Mouse (Mus musculus): ENCODE measurements around the gene Ube2z. TPM values are rescaled to one million over a fixed set of nuclear protein-coding genes. Genes with fewer than 3 reads are reported as not detected.

Gene Ube2z
- polyA plus RNA-seq, 2 experiments, result 10.7 to 15.7 TPM

DNA sequence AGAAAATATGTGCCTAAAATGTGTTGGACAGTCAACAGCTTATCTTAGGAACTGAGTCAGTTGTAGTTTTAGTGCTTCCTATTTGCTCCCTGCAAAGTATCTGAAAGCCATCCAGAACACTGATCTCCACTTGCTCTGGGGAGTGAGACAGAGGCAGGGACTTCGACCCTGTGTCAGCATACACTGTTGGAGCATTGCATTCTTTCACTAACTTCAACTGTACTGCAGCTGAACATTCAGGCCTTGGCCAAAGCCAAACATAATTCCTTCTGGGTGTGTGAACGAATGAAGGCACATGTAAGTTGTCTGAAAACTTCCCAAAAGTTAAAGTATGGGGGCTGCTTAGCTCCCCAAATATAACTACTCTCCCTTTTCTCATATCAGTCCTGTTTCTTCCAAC lies 18.4 kb downstream of the Ube2z start:
- no peak overlapping the region; the same call in 1 of the 2 replicates for H3K27ac ChIP-seq
- H3K36me3 ChIP-seq (replicated peaks; ENCODE audit: control insufficient read depth, insufficient read depth, low read depth), result peaks cover 59% of the 10 kb centered on the region
- no peak overlapping the region for H3K4me3 ChIP-seq (ENCODE audit: insufficient read depth in 1 of 2, low read depth in 2 of 2, low read length in 2 of 2)
- no peaks in the 10 kb centered on the region for H3K4me1 ChIP-seq (replicated peaks; ENCODE audit: control insufficient read depth in 2 of 2, insufficient read depth in 2 of 2, low read length in 1 of 2)
- ATAC-seq (ENCODE audit: insufficient read depth), result no peak
- TF ChIP-seq CTCF (IDR thresholded peaks at IDR 0.05; ENCODE audit: low read depth) (no peak), EP300 (IDR thresholded peaks at IDR 0.05; ENCODE audit: low read depth) (no peak)
- DNase-seq (ENCODE audit: low read depth in 3 of 3, low spot score in 3 of 3), result no peak
- WGBS (ENCODE audit: insufficient replicate concordance), result 65% methylated on average over 2 of the region's 2 CpGs
- H3K9ac ChIP-seq (replicated peaks), result no peak overlapping the region
- H3K9me3 ChIP-seq (ENCODE audit: control insufficient read depth, low read length), result no peaks in the 10 kb centered on the region
- H3K4me2 ChIP-seq (ENCODE audit: low read depth), result no peak overlapping the region
- H3K27me3 ChIP-seq (ENCODE audit: control insufficient read depth, insufficient read depth, low read length), result no peaks in the 10 kb centered on the region

DNA sequence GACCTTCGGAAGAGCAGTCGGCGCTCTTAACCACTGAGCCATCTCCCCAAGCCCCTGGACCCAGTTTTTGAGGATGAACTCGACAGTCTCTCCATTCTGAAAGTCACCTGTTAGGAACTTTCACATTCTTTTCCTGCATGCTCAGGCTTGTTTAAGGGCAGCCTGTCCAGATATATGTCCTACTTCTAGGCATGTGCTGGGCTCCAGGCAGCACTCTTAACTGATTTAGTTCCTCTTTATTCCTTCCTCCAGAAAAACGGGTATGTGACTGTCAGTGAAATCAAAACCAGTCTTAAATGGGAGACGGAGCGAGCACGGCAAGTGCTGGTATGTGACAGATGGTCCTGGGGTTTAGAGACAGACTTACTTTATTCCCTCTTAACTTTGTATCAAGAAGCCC lies 19.2 kb downstream of the Ube2z start:
- Histone ChIP-seq H3K4me1 (replicated peaks; ENCODE audit: control insufficient read depth in 2 of 2, insufficient read depth in 2 of 2, low read length in 1 of 2) (no peaks in the 10 kb centered on the region), H3K27ac (no peak overlapping the region), H3K36me3 (replicated peaks; ENCODE audit: control insufficient read depth, insufficient read depth, low read depth) (peaks cover 54% of the 10 kb centered on the region), H3K4me2 (ENCODE audit: low read depth) (no peak overlapping the region), H3K27me3 (ENCODE audit: control insufficient read depth, insufficient read depth, low read length) (no peaks in the 10 kb centered on the region), H3K9ac (replicated peaks) (no peak overlapping the region), H3K9me3 (ENCODE audit: control insufficient read depth, low read length) (no peaks in the 10 kb centered on the region), H3K4me3 (ENCODE audit: insufficient read depth in 1 of 2, low read depth in 2 of 2, low read length in 2 of 2) (no peak overlapping the region)
- 73% methylated on average over 8 of the region's 8 CpGs for WGBS (ENCODE audit: insufficient replicate concordance)
- TF ChIP-seq CTCF (IDR thresholded peaks at IDR 0.05; ENCODE audit: low read depth) (no peak), EP300 (IDR thresholded peaks at IDR 0.05; ENCODE audit: low read depth) (no peak)
- no peak for DNase-seq (ENCODE audit: low read depth in 3 of 3, low spot score in 3 of 3)
- no peak for ATAC-seq (ENCODE audit: insufficient read depth)

DNA sequence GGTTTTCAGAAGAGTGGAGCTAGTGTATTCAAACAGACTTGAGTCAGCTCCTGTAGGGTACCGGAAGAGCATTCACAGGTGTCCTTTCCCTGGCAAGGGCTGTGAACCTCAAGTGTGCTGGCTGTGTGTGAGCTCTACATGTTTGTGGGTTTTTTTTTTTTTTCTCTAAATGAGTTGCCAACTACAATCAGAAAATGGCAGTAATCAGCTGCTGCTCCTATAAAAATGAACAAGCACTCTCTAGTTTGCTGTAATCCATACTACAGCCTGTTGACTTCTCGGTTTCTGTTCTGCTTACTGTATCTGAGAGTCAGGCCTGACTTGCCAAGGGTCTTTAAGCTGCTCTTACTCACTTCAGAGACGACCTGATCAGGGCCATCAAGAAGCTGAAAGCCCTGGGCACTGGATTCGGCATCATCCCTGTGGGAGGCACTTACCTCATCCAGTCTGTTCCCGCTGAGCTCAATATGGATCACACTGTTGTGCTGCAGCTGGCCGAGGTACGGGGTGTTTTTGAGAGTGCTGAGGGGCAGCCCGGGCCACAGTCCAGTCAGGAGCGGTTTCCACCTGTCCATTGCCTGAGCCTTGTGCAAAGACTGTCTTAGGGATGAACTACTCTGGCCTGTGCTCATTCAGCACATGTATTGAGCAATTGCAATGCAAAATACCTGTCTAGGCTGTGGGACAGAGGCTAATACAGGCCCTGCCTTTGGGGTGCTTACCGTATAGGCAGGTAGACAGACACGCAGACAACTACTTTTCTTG lies 20.2 kb downstream of the Ube2z start:
- DNase-seq (ENCODE audit: low read depth in 3 of 3, low spot score in 3 of 3) (no peak), ATAC-seq (ENCODE audit: insufficient read depth) (no peak)
- H3K36me3 ChIP-seq (replicated peaks; ENCODE audit: control insufficient read depth, insufficient read depth, low read depth), result peaks cover 43% of the 10 kb centered on the region
- TF ChIP-seq EP300 (IDR thresholded peaks at IDR 0.05; ENCODE audit: low read depth), result no peak
- no peak for TF ChIP-seq CTCF (IDR thresholded peaks at IDR 0.05; ENCODE audit: low read depth)
- H3K27me3 ChIP-seq (ENCODE audit: control insufficient read depth, insufficient read depth, low read length), result no peaks in the 10 kb centered on the region
- no peak overlapping the region for H3K4me3 ChIP-seq (ENCODE audit: insufficient read depth in 1 of 2, low read depth in 2 of 2, low read length in 2 of 2)
- 88% methylated on average over 11 of the region's 11 CpGs for WGBS (ENCODE audit: insufficient replicate concordance)
- no peaks in the 10 kb centered on the region for H3K4me1 ChIP-seq (replicated peaks; ENCODE audit: control insufficient read depth in 2 of 2, insufficient read depth in 2 of 2, low read length in 1 of 2)
- no peak overlapping the region for H3K27ac ChIP-seq
- no peak overlapping the region for H3K4me2 ChIP-seq (ENCODE audit: low read depth)
- no peak overlapping the region for H3K9ac ChIP-seq (replicated peaks)
- no peaks in the 10 kb centered on the region for H3K9me3 ChIP-seq (ENCODE audit: control insufficient read depth, low read length)

- WGBS (ENCODE audit: insufficient replicate concordance), result 26% methylated on average over 1 of the region's 1 CpGs
- Histone ChIP-seq H3K4me2 (ENCODE audit: low read depth) (no peak overlapping the region), H3K4me1 (replicated peaks; ENCODE audit: control insufficient read depth in 2 of 2, insufficient read depth in 2 of 2, low read length in 1 of 2) (peaks cover 14 to 23% of the 10 kb centered on the region in 2 experiments), H3K27ac (no peak overlapping the region), H3K9me3 (ENCODE audit: control insufficient read depth, low read length) (no peaks in the 10 kb centered on the region), H3K9ac (replicated peaks) (no peak overlapping the region), H3K4me3 (ENCODE audit: insufficient read depth in 1 of 2, low read depth in 2 of 2, low read length in 2 of 2) (no peak overlapping the region), H3K27me3 (ENCODE audit: control insufficient read depth, insufficient read depth, low read length) (no peaks in the 10 kb centered on the region), H3K36me3 (replicated peaks; ENCODE audit: control insufficient read depth, insufficient read depth, low read depth) (peaks cover 15% of the 10 kb centered on the region; the same call in 1 of the 2 replicates)
- TF ChIP-seq CTCF (IDR thresholded peaks at IDR 0.05; ENCODE audit: low read depth), result no peak
- TF ChIP-seq EP300 (IDR thresholded peaks at IDR 0.05; ENCODE audit: low read depth), result peak; percentile 47; the same call in 1 of the 2 replicates
- no peak for ATAC-seq (ENCODE audit: insufficient read depth)
- peak in 2 of 3 experiments; percentile 25 to 33 for DNase-seq (ENCODE audit: low read depth in 3 of 3, low spot score in 3 of 3)
Observed at GRCm38 (mm10) chr11:96038560-96038959, 26.6 kb downstream of the Ube2z start.

- Histone ChIP-seq H3K9ac (replicated peaks) (no peak overlapping the region), H3K4me2 (ENCODE audit: low read depth) (no peak overlapping the region), H3K27me3 (ENCODE audit: control insufficient read depth, insufficient read depth, low read length) (no peaks in the 10 kb centered on the region), H3K4me1 (replicated peaks; ENCODE audit: control insufficient read depth in 2 of 2, insufficient read depth in 2 of 2, low read length in 1 of 2) (peaks cover 14 to 23% of the 10 kb centered on the region in 2 experiments), H3K9me3 (ENCODE audit: control insufficient read depth, low read length) (no peaks in the 10 kb centered on the region), H3K4me3 (ENCODE audit: insufficient read depth in 1 of 2, low read depth in 2 of 2, low read length in 2 of 2) (no peak overlapping the region), H3K27ac (no peak overlapping the region), H3K36me3 (replicated peaks; ENCODE audit: control insufficient read depth, insufficient read depth, low read depth) (peaks cover 11% of the 10 kb centered on the region; the same call in 1 of the 2 replicates)
- DNase-seq (ENCODE audit: low read depth in 3 of 3, low spot score in 3 of 3) (no peak), ATAC-seq (ENCODE audit: insufficient read depth) (no peak)
- 49% methylated on average over 5 of the region's 5 CpGs for WGBS (ENCODE audit: insufficient replicate concordance)
- no peak for TF ChIP-seq EP300 (IDR thresholded peaks at IDR 0.05; ENCODE audit: low read depth)
- no peak for TF ChIP-seq CTCF (IDR thresholded peaks at IDR 0.05; ENCODE audit: low read depth)
Observed at GRCm38 (mm10) chr11:96037499-96037898, 27.7 kb downstream of the Ube2z start.

Measured in liver, embryonic 14.5 days (tissue).